Mouse (Mus musculus) adipocyte (in vitro differentiated cells): ENCODE measurements around the gene Cldn7.

Experiments
- DNase-seq: peaks from one replicate; pipeline ENCODE4 v3.0.0-alpha.2; 2016; ENCODE audit warnings: low spot score

The Cldn7 gene

DNA sequence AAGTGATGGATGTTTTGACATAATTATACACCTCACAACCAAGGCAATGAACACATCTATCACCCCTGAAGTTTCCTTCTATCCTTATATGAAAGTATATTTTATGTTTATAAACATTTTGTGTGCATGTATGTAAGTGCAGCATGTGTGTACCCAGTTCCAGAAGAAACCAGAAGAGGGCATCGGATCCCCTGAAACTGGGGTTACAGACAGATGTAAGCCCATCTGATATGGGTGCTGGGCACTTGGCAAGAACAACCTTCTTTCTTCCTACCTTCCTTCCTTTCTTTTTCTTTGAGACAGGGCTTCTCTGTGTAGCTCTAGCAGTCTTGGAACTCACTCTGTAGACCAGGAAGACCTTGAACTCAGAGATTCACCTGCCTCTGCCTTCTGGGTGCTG is 8.4 kb upstream of the Cldn7 start:
- DNase-seq, result no peak

DNA sequence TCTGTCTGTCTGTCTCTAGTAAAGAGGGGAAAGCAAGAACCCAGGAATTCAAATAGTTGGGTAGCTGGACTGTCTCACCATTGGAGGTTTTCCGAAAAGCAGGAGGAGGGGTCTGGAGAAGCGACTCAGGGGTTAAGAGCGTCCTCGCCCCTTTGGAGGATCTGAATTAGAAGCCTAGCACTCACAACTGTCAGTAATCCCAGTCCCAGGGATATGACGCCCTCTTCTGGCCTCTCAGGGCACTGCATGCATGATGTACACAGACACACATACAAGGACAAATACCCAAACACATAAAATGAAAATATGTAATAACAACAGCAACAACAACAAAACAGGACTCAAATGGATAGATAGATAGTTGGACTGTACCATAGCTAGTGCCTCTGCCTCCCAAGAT is 4.0 kb upstream of the Cldn7 start:
- no peak for DNase-seq

DNA sequence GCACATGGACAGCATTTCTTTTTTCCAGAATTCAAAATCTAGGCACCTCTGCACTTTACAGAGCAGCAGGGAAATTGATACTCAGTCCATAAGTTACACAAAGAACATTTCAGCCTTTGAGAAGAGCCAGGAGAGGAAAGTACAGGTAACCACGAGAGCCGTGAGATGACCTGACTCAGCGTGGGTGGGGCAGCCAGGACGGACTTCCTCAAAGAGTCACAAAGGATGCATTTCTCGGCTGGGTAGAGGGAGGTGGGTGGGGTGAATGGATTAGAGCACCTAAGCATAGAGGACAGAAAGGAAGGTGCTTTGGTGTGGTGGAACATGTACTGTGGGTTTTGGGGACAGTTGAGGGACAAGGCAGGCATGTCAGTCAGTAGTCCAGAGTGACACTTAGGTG is 2.7 kb upstream of the Cldn7 start:
- DNase-seq, result no peak

DNA sequence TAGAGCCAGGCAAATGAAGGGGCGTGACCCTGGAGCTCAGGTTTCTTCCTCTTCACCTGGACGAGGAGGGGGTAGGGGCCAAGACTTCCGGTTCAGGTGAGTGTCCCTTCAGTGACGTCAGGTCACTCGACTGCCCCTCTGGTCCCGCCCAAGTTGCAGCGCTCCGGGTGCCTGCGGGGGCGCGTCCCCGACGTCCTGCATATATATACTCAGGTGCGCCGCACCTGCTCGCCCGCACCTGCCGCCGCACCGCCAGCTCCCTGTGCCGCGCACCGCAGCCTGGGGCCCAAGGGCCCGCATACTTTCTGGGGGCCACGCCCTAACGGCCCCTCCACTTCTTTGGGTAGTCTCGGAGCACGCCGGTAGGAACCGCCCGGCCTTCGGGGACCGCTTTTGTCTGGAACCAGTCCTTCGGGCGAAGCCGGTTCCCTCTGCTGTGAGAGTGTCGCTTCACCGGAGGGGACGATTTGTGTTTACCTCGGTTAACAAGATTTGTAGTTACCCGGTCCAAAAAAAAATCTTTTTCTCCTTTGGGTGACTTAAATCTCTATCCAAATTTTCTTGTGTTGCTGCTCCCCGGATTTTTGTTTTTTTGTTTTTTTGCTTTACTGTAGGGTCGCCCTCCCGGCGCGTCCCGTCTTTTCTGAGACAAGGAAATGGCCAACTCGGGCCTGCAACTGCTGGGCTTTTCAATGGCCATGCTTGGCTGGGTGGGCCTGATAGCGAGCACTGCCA is 859 bp downstream of the Cldn7 start:
- no peak for DNase-seq

DNA sequence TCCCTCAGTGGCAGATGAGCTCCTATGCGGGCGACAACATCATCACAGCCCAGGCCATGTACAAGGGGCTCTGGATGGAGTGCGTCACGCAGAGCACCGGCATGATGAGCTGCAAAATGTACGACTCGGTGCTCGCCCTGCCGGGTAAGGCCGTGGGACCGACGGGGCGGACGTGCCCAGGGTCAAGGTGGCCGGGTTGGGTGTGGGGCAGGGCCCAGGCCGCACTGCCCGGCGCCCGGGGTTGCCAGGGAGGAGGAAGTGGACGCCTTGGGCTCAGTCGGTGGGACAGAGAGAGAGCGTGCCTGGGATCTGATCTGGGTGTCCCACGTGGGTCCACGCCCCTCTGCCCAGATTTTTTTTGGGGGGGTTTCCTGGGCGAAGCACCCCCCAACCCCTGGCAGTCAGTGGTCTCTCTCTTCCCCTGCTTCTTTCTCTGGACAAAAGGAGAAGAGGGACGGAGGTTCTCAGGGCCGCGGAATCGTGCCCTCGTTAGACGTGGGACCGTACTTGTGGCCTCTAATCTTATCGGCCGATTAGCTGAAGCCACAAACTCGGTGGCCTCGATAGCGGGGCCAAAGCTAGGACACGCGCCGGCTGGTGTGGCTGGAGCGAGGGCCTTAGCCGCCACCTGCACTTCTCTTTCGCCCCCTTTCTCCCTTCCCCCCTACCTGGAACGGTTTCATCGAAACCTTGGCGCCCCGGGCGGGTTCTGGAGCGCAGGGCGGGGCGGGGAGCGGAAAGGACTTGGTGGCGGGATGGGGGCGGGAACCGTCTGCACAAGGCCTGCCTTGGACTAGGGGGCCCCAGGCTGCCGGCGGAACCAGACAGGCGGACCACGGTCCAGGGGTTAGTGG is 1.7 kb downstream of the Cldn7 start:
- DNase-seq, result no peak

DNA sequence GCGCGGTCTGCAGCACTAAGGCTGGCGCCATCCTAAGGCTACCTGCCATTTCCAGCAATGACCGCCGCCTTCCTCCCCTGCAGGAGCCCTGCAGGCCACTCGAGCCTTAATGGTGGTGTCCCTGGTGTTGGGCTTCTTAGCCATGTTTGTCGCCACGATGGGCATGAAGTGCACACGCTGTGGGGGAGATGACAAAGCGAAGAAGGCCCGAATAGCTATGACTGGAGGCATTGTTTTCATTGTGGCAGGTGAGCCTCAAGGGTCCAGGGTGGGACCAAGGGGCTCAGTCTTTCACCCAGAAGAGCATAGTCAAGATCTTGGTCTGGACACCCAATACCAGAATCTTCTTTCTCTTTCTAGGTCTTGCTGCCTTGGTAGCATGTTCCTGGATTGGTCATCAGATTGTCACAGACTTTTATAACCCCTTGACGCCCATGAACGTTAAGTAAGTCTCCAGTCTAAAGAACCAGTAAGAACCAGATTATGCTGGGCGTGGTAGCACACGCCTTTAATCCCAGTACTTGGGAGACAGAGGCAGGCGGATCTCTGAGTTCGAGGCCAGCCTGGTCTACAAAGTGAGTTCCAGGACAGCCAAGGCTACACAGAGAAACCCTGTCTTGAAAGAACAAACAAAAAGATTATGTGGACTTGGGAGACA is 2.4 kb downstream of the Cldn7 start:
- DNase-seq, result no peak

DNA sequence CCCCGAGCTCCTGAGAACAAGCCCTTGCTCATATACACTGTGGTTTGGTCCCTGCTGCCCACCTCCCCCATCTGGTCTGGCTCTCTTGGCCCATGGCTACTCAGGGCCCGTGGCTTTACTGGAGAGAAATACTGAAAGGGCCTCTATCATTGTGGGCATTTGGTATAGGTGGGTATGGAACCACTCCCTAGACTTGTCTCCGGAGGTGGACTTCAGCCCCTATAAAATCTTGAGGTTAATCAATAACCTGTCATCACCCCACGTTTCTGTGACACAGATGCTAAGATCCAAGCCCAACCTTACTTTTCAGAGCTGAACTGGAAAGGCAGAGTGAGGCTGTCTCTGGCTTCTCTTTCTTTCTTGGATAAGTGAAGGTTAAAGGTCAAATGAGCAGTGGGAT is 4.2 kb downstream of the Cldn7 start:
- no peak for DNase-seq

DNA sequence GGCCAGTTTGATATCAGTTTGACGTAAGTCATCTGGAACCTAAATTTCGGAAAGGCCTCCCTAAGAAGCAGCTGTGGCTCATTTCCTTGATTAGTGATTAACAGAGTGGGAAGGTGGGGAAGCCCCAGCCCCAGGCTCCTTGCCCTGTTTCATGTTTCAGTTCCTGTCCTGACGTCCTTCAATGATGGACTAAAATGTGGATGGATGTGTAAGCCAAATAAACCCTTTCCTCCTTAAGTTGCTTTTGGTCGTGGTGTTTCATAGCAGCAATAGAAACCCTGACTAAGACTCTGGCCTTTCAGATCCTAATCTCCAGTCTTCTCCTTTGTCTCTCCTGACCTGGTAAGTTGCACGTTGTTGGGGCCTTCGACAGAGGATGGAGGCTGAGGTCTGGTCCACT is 5.6 kb downstream of the Cldn7 start:
- no peak for DNase-seq

DNA sequence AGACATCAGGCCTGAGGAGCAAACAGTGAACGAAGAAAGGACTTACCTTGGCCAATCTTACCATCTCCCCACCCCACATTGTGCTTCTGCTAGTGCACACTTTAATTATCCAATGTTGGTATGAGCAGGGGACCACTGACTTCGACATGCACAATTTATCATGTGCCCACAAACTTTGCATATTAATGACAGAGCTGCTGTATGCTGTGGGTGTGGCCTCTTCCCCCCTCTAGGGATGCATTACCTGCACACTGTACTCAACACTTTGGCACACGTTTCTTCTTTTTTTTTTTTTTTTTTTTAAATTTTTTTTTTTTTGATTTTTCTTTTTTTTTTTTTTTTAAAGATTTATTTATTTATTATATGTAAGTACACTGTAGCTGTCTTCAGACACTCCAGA is 6.2 kb downstream of the Cldn7 start:
- DNase-seq, result no peak

DNA sequence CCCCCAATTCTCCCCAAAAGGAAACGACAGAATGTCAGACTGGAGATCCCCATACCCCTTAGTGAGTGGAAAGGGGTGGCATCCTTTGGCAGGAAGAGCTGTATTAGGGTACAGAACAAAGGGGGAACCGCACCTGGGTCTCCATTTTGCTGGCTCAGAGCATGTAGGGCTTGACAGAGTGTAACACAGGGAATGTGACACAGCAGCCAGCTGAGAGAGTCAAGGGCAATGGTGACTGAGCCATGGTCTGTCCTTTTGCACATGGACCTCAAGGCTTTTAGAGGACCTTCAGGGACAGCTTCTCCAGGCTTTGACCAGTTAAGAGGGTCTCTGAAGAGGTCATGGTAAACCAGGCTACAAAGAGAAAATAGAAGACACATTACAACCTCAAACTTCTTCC is 10.3 kb downstream of the Cldn7 start:
- DNase-seq, result no peak

DNA sequence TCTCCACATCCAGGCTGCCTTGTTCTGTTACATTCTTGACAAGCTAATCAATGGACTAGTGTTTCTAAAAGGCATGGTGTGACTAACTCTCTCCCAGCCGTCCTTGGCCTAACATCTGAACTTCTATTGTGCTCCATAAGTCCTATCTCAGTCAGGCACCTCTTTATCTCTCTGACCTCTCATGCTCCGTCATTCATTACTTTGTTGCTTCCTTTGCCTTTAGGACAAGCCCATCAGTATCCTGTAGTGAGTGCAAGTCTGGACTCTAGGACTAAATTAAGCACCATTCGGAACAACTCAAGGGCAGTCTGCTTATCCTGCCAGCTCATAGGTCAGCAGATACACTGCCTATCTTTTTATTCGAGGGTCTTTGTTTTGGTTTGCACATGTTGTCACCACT is 11.7 kb downstream of the Cldn7 start:
- no peak for DNase-seq

DNA sequence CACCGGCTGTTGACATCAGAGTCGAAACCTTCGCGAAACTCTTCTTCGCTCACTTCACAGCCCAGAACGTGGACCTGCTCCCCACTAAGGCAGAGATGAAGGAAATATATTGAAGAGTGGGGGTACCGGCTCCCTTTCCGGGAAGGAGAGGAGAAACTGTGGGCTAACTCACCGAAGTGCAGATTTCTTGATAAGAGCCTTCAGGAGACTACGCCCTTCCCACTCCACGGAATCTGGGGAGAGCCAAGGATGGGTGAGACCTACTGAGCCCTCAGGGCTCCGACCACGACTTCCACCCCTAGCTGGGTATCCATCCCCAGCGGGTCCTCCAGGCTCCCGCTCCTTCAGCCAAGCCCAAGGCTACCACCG is 15.2 kb downstream of the Cldn7 start:
- no peak for DNase-seq

DNA sequence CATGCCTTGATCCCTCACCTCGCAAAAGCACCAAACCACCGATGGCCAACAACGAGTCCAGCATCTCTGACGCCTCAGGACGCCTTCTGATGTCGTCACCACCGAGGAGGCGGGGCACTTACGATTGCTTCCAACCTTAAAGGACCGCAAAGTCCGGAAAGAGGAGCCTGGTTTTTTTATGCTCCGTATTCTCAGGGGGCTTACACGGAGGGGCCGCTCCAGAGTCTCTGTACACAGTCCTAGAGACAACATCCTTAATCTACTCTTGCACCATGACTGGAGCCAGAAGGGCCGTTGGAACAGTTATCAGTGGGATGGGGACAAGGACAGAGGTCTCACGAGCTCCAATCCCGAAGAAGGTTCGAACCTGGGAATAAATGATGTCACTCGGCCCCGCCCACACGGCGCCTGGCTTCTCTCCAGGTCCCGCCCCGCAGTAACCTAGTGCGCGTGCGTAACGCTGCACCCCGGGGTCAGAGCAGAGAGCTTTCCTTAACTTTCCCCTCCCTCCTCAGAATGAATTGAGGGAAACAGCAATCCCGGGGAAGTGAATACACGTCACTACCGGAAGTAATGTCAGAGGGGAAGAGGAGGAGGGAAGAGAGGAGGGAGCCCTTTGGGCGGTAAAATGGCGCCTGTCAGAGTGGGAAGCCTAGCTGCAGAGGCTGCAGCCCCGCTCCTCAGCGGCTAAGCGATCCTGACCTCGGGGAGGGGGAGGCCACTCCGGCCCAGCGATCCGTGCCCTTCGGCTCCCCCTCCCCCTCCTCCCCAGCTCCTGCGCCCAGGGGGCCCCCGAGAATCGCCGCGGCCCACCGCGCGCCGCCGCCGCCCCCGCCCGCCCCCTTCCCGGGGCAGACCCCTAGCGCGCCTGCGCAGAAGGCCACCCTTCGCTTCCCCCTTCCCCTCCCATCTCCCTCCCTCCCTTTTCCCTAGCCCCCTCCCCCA is 15.9 kb downstream of the Cldn7 start:
- peak; percentile 99 for DNase-seq

DNA sequence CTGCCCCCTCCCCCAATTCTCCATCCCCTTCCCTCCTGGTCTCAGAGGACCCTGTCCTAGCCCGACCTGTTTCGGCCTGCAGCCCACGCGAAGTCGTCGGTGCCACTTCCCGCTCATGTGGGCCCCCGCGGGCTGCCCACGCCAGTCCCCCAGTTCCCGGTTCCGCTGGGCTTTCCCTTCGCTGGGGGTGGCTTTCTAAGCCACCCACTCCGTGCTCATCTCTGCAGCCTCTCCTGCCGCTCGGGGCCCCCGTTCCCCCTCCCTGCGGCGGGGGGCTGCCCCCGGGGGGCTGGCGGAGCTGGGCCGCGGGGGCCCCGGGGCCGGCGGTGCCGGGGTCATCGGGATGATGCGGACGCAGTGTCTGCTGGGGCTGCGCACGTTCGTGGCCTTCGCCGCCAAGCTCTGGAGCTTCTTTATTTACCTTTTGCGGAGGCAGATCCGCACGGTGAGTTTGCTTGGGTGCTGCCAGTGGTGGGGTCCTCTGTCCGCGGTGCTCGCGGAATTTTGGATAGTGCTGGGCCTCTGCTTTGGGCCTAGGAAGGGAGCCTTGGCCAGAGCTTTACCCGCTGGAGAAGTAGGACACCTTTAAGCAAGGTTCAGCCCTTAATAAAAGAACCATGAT is 16.7 kb downstream of the Cldn7 start, which contains the start of gene Ctdnep1:
Gene Ctdnep1 (plus strand): TSS at position 16 of the 622 bp plus-strand sequence.
- no peak for DNase-seq

DNA sequence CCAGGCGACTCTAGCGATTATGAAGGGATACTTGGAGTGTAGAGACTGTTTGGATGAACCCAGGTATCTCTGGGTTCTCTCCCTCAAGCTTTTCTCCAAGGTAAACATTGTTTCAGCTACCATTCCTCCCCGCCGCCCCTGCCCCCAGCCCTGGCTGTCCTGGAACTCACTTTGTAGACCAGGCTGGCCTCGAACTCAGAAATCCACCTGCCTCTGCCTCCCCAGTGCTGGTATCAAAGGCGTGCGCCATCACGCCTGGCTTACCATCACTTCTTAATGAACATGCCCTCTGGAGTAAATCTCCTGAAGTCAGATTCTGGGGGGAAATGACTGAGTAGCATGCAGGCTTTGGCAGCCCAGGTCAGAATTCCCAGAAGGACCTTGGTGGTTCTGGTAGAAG is 17.6 kb downstream of the Cldn7 start, which contains the start of gene Elp5:
Gene Elp5 (minus strand): TSS at position 293 of the 400 bp plus-strand sequence.
- DNase-seq, result no peak

DNA sequence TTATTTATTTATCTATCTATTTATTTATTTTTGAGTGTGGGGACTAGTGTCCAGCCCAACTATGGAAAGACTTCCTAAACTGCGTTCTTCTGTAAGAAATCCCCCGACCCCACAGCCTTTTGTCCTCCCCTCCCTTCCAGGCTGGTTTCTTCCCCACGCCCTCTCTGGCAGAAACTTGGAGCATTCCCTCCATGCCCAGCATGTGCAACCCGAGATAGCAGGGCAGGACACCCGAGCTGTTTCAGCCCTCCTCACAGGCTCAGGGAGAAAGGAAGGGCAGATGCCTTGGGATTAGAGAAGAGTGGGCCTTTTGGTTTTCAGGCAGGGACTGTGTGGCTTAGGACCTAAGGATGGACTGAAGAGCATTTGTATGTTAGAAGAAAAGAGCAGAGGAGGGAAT is 18.3 kb downstream of the Cldn7 start:
- peak; percentile 49 for DNase-seq

DNA sequence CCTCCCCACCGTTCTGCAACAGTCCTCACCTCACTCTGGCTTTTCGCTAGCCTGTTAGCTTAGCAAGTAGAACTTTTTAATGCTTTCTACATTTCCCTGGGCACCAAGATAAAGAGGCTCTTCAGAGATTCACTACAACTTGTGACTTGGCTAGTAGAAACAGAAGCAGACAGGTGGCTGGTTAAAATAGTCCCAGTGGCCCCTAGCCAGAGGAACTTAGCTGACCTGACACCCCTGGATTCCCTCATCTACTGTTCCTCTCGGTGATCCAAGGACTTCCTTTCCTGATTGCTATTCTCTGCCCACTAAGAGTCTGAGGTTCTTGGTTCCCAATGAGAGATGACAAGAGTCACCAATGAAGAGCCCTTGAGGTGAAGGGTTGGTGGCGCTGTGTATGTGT is 18.8 kb downstream of the Cldn7 start:
- no peak for DNase-seq

DNA sequence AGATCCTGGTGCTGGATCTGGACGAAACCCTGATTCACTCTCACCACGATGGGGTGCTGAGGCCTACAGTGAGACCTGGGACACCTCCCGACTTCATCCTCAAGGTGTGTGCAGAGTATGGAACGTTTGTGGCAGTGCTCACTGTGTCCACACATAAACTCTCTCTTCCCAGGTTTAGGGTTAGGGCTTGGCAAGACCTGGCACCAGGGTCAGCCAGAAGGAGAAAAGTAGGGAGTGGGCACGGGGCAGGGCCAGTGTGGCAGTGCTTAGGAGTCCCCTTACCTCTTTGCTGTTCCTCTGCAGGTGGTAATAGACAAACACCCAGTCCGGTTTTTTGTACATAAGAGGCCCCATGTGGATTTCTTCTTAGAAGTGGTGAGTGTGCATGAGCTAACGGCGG is 19.9 kb downstream of the Cldn7 start:
- DNase-seq, result no peak

DNA sequence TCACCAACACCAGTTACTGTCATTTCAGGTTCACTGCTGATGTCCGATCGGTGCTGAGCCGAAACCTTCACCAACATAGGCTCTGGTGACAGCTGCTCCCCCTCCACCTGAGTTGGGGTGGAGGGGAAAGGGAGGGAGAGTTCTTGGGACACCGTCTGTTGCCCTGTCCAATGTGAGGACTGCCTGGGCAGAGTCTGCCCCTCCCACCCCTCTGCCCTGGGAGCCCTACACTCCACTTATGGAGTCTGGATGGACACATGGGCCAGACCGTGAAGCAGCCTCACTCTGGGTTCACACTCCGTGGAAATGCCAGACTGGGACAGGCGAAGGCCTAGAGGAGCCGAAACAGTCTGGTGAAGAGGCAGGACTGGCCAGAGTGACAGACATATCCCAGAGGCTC is 25.4 kb downstream of the Cldn7 start:
- no peak for DNase-seq

DNA sequence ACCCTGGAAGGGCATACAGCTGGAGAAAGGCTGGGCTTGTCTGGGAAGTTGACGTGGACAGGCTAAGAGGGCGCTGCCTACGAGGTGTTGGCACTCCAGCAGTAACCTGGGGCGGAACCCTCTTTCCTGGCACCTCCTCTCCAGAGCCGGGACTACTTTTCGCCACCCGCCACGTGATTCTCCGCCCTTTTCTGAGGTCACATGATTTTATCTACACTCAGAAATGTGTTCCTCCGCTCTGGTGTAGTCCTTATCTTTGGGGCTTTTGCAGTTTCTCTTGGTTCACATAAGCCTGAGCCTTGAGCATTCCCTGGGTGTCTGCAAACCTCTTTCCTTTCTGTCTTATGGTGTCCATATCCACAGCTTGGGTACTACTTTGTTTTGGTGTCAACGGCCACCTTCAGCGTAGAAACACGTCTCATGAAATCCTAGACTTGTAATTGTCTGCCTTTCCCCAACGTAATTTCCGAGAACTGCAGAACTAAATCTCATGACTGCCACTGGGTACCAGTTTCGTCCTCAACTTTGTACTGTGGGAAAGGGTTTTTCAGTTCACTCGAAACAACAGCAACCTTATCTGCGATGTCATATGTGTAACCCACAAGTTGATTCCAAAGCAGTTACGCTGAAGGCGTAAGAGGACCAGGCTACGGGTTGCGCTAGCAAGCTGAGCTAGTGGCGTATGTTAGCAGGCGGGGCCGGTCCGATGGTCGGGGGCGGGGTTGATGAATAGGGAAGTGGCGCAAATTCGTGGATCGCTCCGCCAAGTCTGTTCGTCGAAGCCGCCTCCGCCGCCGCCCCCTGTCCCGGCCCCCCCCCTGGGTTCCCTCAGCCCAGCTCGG is 26.5 kb downstream of the Cldn7 start, which contains the start of gene Gabarap:
Gene Gabarap (plus strand): TSS at position 294 of the 842 bp plus-strand sequence.
- peak; percentile 98 for DNase-seq
